Mouse (Mus musculus) midbrain, embryonic 16.5 days (tissue): ENCODE results near the gene Gng8. TPM values are rescaled to one million over a fixed set of nuclear protein-coding genes. Genes with fewer than 3 reads are reported as not detected.

ENCODE experiments used
- ATAC-seq: fragments of 200-750 bp; cut with Nextera tagmentation; 2 replicates; pipeline ENCODE4 v1.8.0; 2017; ENCODE audit warnings: moderate TSS enrichment
- H3K27ac ChIP-seq: fragments of 300-500 bp; sonication (generic); 2 replicates; pipeline ENCODE4 v1.5.1; 2014; ENCODE audit warnings: mild to moderate bottlenecking, low read length, mixed read lengths
- H3K27me3 ChIP-seq: fragments of 300-500 bp; sonication (generic); 2 replicates; pipeline ENCODE4 v1.6.1; 2014; ENCODE audit warnings: low read depth, low read length, mixed read lengths; ENCODE audit not compliant: control insufficient read depth, insufficient read depth
- H3K36me3 ChIP-seq: fragments of 300-500 bp; sonication (generic); 2 replicates; pipeline ENCODE4 v1.6.1; 2014; ENCODE audit warnings: mild to moderate bottlenecking, low read length, moderate library complexity, mixed read lengths; ENCODE audit not compliant: control insufficient read depth, insufficient read depth
- H3K4me1 ChIP-seq: fragments of 300-500 bp; sonication (generic); 2 replicates; pipeline ENCODE4 v1.6.1; 2014; ENCODE audit warnings: mild to moderate bottlenecking, low read length, mixed read lengths; ENCODE audit not compliant: control insufficient read depth, insufficient read depth
- H3K4me2 ChIP-seq: fragments of 300-500 bp; sonication (generic); 2 replicates; pipeline ENCODE4 v1.6.1; 2014; ENCODE audit warnings: mild to moderate bottlenecking, low read length, mixed read lengths
- H3K4me3 ChIP-seq: fragments of 300-500 bp; sonication (generic); 2 replicates; pipeline ENCODE4 v1.5.1; 2014; ENCODE audit warnings: low read depth, mild to moderate bottlenecking, low read length, moderate library complexity, mixed read lengths
- H3K9ac ChIP-seq: fragments of 300-500 bp; sonication (generic); 2 replicates; pipeline ENCODE4 v1.6.1; 2014; ENCODE audit warnings: low read depth, low read length, mixed read lengths
- H3K9me3 ChIP-seq: fragments of 300-500 bp; sonication (generic); replicated peaks from 2 replicates; pipeline ENCODE4 v1.6.1; 2014; ENCODE audit warnings: mild to moderate bottlenecking, low read length, mixed read lengths; ENCODE audit not compliant: control insufficient read depth, poor library complexity, severe bottlenecking
- WGBS: fragments of 180-500 bp; shearing (Covaris S2); extraction: QIAGEN DNeasy Blood & Tissue Kit; methylation state at CpG from one replicate; pipeline ENCODE4 v1.1.7; 2014; 5-methylcytosine and 5-hydroxymethylcytosine counted together
- polyA plus RNA-seq: library from polyadenylated mRNA; unstranded; fragments of >200 nt; fragmentation: Nextera tagmentation; extraction: Ambion mirVana; gene quantifications from 2 replicates; pipeline ENCODE4 v1.2.1, GENCODE M21; 2015

The Gng8 gene
- polyA plus RNA-seq, 1 experiment from 2014 or later, result 14.0 TPM

DNA sequence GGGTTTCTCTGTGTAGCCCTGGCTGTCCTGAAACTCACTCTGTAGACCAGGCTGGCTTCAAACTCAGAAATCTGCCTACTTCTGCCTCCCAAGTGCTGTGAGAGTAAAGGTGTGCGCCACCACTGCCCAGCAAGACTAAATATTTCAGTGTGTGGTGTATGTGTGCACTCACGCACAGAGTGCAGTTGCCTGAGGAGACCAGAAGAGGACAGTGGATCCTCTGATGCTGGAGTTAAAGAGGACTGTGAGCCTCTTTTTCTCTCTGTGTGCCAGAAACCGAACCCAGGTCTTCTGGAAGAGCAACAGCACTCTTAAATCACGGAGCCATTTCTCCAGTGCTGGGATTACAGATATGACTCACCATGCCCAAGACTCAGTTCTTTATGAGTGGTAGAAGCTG, 18.2 kb upstream of the Gng8 start:
- Histone ChIP-seq H3K27ac (no peak overlapping the region), H3K9me3 (no peaks in the 10 kb centered on the region), H3K9ac (no peak overlapping the region), H3K36me3 (no peaks in the 10 kb centered on the region), H3K27me3 (no peaks in the 10 kb centered on the region), H3K4me1 (peaks cover 17% of the 10 kb centered on the region), H3K4me3 (no peak overlapping the region), H3K4me2 (no peak overlapping the region)
- WGBS, result 90% methylated on average over 4 of the region's 4 CpGs
- no peak for ATAC-seq

DNA sequence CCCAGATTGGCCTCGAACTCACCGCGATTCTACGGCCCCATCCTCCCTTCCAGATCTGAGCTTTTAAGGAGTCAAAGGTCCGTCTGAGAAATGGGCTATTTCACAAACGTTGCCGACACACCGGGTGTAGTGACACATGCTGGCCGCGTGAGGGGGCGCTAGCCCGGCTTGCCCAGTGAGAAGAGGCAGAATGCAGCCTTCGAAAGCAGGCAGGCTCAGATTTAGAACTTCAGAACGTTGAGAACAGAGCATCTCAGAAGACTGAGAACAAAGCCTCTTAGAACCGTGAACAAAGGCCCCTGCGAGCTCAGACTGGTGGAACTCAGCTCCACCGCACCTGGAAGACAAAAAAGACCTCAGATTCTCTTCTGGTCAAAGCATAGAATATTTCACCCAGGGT, 17.4 kb upstream of the Gng8 start:
- H3K27ac ChIP-seq, result peak overlapping the region; percentile 81
- H3K36me3 ChIP-seq, result no peaks in the 10 kb centered on the region
- peak overlapping the region; percentile 51 for H3K4me2 ChIP-seq
- H3K9me3 ChIP-seq, result no peaks in the 10 kb centered on the region
- ATAC-seq, result no peak
- H3K4me3 ChIP-seq, result peak overlapping the region; percentile 71
- peak overlapping the region; percentile 27; the same call in 1 of the 2 replicates for H3K9ac ChIP-seq
- no peaks in the 10 kb centered on the region for H3K27me3 ChIP-seq
- 5% methylated on average over 17 of the region's 17 CpGs for WGBS
- peaks cover 17% of the 10 kb centered on the region for H3K4me1 ChIP-seq

DNA sequence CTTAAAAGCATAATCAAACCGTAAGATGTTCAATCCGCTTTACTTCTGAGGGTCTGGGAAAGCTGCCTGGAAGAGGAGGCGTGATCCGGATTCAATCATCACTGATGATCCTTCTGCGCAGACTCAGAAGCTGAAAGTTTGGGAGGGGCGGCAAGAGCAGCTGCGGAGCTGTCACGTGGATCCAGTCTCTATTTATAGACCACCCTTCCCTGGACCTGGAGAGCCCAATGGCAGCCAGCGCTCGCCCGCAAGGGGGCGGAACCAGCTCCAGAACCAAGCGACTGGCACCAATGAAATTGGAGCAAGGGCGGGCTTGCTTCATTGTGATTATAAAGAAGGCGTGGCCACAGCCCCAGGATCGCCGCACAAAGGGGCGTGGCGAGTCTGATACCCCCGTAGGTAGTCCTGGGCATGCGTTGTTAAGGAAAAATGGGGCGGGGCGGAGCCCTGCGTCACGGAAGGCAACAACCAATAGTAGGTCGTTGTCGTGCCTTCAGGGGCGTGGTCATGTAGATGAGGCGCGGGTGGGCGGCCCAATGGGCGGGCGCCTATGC, 16.8 kb upstream of the Gng8 start:
- peak overlapping the region; percentile 81 for H3K27ac ChIP-seq
- peak overlapping the region; percentile 71 for H3K4me3 ChIP-seq
- no peaks in the 10 kb centered on the region for H3K27me3 ChIP-seq
- ATAC-seq, result peak; percentile 95
- H3K9ac ChIP-seq, result peak overlapping the region; percentile 76
- peak overlapping the region; percentile 86 for H3K4me2 ChIP-seq
- WGBS, result under 1% methylated on average over 33 of the region's 33 CpGs
- no peaks in the 10 kb centered on the region for H3K9me3 ChIP-seq
- no peaks in the 10 kb centered on the region for H3K36me3 ChIP-seq
- H3K4me1 ChIP-seq, result peaks cover 17% of the 10 kb centered on the region

DNA sequence AGATGAGACGGTGACA, 16.5 kb upstream of the Gng8 start, which contains the start of gene Dact3:
TSS of gene Dact3 (plus strand) at position 8 of the 16 bp plus-strand sequence.
- Histone ChIP-seq H3K36me3 (no peaks in the 10 kb centered on the region), H3K9ac (peak within 1 kb of the TSS; percentile 76), H3K9me3 (no peaks in the 10 kb centered on the region), H3K4me2 (peak within 1 kb of the TSS; percentile 86), H3K4me1 (peaks cover 17% of the 10 kb centered on the region), H3K27me3 (no peaks in the 10 kb centered on the region), H3K27ac (peak within 1 kb of the TSS; percentile 81), H3K4me3 (peak within 1 kb of the TSS; percentile 71)
- no peak for ATAC-seq
- WGBS, result 0% methylated on average over 1 of the region's 1 CpGs

DNA sequence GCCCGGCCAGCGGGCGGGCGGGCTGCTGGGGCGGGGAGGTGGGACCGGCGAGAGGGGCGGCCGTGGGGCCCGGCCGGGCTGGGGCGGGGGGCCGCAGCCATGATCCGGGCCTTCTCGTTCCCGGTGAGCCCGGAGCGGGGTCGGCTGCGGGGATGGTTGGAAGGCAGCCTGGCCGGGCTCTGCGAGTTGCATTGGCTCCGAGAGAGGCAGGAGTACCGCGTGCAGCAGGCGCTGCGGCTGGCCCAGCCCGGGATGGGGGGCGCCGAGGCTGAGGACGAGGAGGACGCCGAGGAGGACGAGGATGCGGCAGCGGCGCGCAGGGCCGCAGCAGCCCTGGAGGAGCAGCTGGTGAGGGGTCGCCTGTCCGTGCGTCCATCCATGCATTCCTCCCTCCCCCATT, 16.3 kb upstream of the Gng8 start:
- H3K9ac ChIP-seq, result peak overlapping the region; percentile 76
- H3K4me2 ChIP-seq, result peak overlapping the region; percentile 86
- H3K36me3 ChIP-seq, result no peaks in the 10 kb centered on the region
- H3K27ac ChIP-seq, result peak overlapping the region; percentile 81
- under 1% methylated on average over 29 of the region's 42 CpGs for WGBS
- no peaks in the 10 kb centered on the region for H3K27me3 ChIP-seq
- peak overlapping the region; percentile 71 for H3K4me3 ChIP-seq
- peak; percentile 66 for ATAC-seq
- H3K9me3 ChIP-seq, result no peaks in the 10 kb centered on the region
- peaks cover 17% of the 10 kb centered on the region for H3K4me1 ChIP-seq

DNA sequence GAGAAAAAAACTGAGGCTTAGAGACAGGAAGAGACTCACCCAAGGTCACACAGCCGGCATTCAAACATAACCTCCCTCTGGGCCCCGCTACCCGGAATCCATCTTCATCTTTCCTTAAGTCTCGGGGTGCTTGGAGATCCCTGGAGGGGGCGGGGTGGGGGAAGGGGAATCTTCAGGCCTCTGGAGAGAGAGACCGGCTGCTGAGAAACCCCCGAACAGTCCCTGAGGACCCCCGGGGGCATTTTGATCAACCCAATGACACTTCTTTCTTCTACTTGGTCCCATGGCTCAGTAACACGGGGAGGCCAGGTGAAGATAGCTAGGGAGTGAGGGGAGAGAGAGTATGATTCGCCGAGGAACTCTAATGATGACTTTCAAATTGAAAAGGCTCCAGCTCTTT, 15.6 kb upstream of the Gng8 start:
- peaks cover 17% of the 10 kb centered on the region for H3K4me1 ChIP-seq

DNA sequence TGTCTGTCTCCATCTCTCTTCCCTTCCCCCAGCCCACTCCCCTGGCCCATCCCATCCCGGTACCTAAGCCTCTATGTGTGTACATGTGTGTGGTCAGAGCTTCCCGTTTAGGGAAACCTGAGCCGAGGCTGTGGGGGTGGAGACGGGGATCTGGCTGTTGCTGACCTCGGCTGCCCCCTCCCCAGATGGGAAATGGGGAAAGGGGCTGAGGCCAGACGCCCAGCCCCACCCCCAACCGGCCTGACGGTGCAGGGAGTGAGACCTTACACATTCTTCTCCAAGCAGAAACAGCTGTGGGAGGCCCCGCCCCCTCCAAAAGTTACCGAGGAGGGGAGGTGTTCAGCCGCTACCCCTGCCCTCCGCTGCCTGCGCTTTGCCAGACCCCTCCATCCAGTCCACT, 15.0 kb upstream of the Gng8 start:
- WGBS, result 11% methylated on average over 10 of the region's 13 CpGs
- H3K4me3 ChIP-seq, result peak overlapping the region; percentile 71
- no peak overlapping the region for H3K27ac ChIP-seq
- H3K9ac ChIP-seq, result peak overlapping the region; percentile 76
- peaks cover 17% of the 10 kb centered on the region for H3K4me1 ChIP-seq
- no peaks in the 10 kb centered on the region for H3K36me3 ChIP-seq
- H3K27me3 ChIP-seq, result no peaks in the 10 kb centered on the region
- H3K4me2 ChIP-seq, result peak overlapping the region; percentile 86
- no peak for ATAC-seq
- H3K9me3 ChIP-seq, result no peaks in the 10 kb centered on the region

More for the DNA sequence above, 15.6 kb upstream of the Gng8 start:
- Histone ChIP-seq H3K9me3 (no peaks in the 10 kb centered on the region), H3K27me3 (no peaks in the 10 kb centered on the region), H3K27ac (no peak overlapping the region), H3K9ac (peak overlapping the region; percentile 76), H3K36me3 (no peaks in the 10 kb centered on the region), H3K4me2 (peak overlapping the region; percentile 86), H3K4me3 (peak overlapping the region; percentile 71)
- no peak for ATAC-seq
- WGBS, result 7% methylated on average over 11 of the region's 11 CpGs

DNA sequence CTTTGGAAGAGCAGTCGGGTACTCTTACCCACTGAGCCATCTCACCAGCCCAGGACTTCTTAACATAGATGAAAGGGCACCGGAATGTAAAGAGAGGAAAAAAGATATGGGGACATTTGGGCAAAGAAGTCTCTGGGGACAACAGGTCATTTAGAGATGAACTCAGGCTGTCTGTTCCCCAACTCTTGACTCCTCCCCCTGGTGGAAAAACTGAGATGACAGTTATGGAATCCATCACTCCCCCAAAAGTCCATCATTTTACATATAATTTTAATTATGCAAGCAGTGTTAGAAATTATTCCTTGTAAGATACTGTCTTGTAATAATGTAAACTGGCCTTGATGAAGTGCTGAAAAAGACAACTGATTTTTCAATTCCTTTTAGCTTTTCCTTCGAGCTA, 13.9 kb upstream of the Gng8 start:
- Histone ChIP-seq H3K27me3 (no peaks in the 10 kb centered on the region), H3K36me3 (no peaks in the 10 kb centered on the region), H3K27ac (no peak overlapping the region), H3K9ac (no peak overlapping the region), H3K9me3 (no peaks in the 10 kb centered on the region), H3K4me1 (peaks cover 17% of the 10 kb centered on the region), H3K4me3 (no peak overlapping the region), H3K4me2 (no peak overlapping the region)
- WGBS, result 81% methylated on average over 3 of the region's 3 CpGs
- no peak for ATAC-seq

DNA sequence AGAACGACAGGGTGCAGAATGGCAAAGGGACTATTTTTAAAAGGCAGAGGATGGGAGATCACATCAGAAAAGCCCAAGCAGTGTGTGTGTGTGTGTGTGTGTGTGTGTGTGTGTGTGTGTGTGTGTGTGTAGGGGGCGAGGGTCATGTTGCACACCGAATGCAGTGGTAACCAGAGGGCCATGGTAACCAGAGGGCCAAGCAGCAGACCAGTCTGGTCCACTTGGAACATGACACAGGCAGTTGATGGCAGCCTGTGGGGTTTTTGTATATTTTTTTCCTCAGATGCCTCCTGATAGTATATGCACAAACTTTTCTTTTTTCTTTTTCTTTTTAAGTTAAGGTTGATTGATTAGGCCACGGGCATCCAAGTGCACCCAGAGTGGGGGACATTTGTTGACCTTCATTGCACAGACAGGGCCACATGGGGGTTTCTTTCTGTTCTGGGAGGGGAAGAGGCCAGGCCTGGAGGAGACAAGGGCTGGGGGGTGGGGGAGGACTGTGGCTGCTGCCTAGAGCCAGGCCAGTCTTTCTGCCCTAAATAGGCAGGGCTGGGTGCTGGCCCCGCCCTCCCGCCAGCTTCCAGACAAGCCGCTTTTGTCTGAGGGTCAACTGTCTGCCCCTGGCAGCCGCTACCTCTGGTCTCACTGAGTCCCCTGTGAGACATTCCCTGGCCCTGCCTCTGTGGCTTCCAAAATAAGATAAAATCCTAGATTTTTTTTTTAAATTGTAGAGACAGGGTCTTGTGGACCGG, 11.6 kb upstream of the Gng8 start:
- Histone ChIP-seq H3K4me1 (peaks cover 14% of the 10 kb centered on the region), H3K9me3 (no peaks in the 10 kb centered on the region; the same call in 1 of the 2 replicates), H3K4me2 (no peak overlapping the region), H3K27ac (no peak overlapping the region), H3K27me3 (peaks cover 17% of the 10 kb centered on the region), H3K36me3 (peaks cover 4% of the 10 kb centered on the region; the same call in 1 of the 2 replicates), H3K4me3 (no peak overlapping the region), H3K9ac (no peak overlapping the region)
- no peak for ATAC-seq
- 20% methylated on average over 9 of the region's 9 CpGs for WGBS
